Mouse (Mus musculus) bone marrow macrophage, adult 2 months (primary cell): Measurements from ENCODE around the gene Nav2.

ENCODE experiments used
- CTCF ChIP-seq: IDR thresholded peaks from 2 replicates; pipeline ENCODE4 v1.5.1; 2012; ENCODE audit warnings: low read depth, mild to moderate bottlenecking, low read length, moderate library complexity
- POLR2A ChIP-seq: IDR thresholded peaks from 2 replicates; pipeline ENCODE4 v1.6.1; 2012; ENCODE audit warnings: mild to moderate bottlenecking, low read depth, low read length, borderline replicate concordance

DNA sequence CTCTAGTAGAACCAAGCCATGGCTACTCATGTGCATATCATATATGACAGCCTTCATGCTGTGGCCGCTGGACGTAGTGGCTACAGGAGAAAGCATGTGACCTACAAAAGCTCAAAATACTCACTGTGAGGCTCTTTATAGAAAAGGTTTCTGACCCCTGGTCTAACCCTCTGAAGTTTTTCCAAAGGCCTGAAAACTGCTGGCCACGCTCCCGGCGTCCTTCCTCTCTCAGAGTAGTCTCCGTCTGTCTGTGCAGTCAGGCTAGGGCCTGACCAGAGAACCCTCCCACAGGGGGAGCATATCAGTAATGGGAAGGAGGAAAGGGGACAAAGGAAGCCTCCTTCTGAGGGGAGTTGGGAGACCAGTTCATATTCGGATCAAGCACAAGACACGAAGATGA, 302.2 kb downstream of the Nav2 start:
- no peak for TF ChIP-seq CTCF
- no peak for TF ChIP-seq POLR2A
